Mouse (Mus musculus) thymus, postnatal 25 days (tissue): ENCODE data around the gene Map3k5.
A peak's percentile ranks its signal among the peaks of the same experiment; 100 is the strongest.

Source experiments
- DNase-seq: peaks from one replicate; pipeline ENCODE4 v3.0.0; 2022

Gene Map3k5

DNA sequence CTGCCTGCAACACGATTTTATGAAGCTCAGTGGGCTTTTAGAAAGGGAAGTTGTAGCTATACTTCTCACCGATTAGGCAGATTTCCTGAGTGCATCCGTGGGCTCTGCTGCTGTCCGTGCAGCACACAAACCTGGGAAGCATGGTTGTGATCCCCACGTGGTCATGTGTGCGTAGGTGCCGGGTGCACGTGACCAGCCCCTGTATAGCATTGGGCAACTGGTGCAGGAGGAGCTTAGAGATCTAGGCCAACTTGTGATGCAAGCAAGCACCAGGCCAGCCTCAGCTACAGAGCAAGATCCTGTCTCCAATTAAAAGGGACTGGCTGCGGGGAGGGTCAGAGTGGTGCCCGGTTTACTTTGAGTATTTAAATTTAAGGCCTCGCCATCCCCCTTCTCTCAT, 232.5 kb downstream of the Map3k5 start:
- DNase-seq = no peak

DNA sequence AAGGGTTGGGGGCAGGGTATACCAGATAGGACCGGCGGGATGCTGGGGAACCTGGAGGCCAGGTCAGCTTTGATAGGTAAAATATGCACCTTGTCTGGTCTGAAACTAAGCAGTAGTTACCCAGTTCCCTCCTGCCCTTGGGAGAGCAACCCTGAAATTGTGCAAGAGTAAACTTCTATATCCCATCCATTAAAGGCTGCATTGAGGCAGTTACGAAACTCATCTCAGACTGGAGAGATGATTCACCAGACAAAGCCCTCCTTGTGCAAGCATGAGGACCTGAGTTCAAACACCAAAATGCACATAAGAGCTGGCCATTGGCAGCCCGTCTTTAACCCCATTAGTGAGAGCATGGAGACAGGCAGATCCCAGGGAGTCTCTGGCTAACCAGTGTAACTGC, 233.2 kb downstream of the Map3k5 start:
- no peak for DNase-seq

DNA sequence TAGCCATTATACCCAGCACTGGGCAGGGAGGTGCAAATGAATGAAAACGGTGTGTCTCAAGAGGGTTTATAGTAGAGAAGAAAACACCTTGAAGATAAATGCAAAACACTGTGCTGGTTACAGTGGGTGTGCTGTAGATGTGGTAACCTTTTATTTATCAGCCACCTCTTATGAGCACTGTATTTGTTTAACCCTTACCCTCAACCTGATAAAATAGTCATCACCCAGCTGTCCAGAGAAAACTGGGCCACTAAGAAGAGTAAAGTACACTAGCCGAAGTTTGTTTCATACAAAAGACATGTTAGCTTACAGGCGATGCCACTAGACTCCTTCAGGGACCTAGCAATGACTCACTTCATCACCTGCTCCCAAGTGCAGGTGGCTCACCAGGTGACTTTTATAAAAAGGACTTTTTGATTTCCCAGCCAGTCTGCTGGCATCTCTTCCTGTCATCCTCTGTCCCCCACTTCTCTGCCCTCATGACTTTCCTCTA, 235.0 kb downstream of the Map3k5 start:
- DNase-seq = no peak

DNA sequence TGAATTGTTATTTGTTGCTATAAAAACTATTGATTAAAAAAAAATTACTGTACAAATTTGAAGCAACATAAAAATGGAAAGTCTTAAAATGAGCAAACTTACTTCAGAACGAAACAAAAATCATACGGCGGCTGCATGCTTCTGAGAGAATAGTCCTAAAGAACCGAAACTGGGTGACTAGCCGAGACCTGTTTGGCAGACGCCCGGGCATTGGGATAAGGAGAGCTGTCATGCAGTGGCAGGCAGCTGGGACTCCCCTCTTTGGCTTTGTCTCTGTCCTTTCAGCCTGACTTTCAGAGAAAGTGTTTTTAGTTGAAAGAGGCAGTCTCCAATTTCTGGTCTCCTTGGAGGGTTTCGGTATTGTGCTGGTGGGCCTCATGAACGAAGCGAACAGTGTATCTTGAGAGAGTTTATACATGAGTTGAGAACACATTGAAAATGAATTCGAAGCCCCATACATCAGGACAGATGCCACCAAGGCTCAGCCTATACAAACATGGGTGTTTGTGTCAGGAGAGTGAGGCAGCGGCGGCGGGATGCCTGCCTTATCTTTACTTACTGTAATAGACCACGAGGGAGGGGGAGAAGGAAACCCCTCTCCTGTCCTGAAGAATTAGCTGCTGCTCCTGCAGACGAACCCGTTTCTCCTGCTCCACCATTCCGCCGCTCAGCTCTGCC, 235.8 kb downstream of the Map3k5 start:
- DNase-seq = no peak

DNA sequence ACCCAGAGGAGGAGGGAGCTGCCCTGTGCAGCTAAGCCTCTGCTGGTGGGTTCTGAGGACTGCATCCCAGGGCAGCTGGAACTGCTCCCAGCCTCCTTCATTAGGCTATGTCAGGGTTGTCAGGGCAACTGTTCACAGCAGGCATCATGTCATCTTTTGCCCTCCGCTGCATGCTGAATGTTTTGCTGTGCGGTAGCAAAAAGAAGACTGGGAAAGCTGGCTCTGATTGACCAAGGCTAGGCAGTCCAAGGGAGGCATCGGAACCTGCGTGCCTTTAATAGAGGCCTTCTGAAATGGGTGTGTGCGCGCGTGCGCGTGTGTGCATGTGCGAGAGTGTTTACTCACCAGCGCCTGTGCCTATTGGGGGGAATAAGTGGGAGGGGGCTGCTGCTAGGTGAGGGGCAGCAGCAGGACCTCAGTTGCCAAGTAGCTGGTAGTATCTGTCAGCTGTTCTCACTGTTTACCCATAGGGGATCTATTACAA, 236.4 kb downstream of the Map3k5 start:
- peak; percentile 19 for DNase-seq

DNA sequence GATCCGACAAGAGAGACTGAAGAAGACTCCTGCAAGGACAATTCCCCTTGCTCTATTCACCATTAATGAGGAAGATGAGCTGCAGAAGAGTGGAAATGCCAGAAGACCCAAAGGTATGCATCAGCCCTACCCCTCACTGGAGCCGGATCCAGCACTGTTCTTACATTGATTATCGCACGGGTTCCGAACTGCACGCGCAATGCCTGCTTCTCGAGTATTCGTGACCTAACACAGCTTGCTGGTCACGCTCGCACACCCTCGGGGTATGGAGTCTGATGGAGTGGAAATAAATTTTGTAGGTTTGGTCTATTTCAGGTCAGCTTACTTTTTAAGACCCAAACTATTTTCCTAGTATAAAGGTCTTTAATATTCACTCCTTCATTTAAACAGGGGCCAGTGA, 236.9 kb downstream of the Map3k5 start:
- no peak for DNase-seq

DNA sequence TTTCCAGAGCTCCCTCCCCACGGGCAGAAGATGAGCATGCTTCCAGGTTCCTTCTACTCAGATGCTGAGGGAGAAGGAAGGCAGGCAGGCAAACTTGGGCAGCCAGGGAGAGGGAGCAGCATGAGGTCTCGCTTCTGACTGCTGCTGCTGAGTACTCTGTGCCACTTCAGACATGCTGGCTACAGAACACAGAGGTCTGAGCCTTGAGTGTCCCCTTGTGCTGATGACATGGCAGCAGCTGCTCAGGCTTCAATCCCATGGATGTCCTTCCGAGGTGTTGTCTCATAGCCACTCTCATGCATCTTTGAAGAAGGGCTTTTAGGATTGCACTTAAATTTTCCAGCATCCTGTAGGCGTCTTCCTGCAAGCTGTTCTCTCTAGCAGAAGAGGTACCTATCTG, 237.5 kb downstream of the Map3k5 start:
- DNase-seq = no peak

DNA sequence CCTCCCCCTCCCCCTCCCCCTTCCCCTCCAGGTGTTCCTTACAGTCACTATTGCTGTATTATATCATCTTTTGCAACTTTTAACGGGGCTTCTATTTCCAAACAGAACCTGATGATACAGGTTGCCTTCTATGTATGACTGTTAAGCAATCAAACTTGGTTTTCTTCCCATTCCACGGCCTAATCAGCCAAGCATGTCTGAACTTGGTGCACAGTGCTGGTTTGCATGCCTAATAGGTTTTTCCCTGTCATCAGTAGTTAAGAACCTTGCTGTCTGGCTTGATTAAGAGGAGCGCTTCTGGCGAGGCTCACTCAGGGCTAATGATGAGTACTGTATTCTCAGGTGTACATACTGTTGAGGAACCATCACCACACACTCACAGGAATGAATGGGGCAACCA, 239.5 kb downstream of the Map3k5 start:
- no peak for DNase-seq

DNA sequence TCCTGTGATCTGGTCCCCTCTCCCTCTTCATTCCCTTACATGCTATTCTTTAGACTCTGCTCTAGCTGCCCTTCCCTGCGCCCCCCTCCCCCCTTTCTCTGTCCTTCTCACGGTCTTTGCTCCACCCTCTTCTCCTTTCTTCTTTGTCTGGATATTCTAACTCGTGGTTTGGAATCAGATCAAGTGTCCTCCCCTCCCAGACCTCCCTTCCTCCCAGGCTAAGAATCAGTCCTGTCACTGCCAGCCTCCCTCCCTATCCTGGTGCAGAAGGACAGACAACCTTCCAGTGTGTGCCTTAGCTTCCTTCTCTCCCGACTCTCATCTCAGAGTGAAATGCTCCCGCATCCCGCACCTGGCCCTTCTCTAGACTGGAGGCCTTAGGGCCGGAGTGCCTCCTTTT, 241.8 kb downstream of the Map3k5 start:
- no peak for DNase-seq

DNA sequence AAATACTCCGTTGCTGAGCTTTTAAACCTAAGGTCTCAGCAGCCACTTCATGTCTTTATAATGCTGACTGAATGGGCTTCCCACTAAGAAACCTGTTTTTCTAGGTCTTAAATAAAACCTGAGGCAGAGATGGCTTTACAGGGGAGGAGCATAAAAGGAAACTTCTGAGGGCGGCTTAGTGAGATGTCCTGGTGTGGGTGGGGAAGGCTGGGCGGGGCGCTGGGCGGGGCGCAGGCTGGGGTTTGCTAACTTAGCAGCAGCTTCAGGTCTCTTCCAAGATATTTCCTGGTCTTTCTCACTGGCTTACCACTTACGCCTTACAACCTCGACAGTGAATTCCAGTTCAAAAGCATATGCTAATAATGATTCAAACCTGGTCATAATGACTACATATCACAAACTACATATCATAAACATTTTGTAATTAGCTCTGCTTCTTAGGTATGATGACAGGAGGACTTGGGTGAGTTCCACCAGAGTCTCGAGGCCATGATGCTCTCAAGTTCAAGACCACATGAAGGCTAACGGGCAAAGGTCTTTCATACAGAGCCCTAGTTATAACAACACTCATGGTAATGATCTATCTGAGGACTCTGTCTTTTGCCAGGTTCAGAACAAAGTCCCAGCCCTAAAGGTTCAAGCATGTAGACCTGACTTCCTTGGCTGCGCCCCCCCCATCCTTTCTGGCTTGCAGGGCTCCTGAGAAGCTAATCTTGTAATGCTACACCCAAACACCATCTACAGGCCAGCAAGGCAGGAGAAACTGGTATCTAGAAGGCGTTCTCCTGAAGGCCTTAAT, 244.7 kb downstream of the Map3k5 start:
- no peak for DNase-seq

DNA sequence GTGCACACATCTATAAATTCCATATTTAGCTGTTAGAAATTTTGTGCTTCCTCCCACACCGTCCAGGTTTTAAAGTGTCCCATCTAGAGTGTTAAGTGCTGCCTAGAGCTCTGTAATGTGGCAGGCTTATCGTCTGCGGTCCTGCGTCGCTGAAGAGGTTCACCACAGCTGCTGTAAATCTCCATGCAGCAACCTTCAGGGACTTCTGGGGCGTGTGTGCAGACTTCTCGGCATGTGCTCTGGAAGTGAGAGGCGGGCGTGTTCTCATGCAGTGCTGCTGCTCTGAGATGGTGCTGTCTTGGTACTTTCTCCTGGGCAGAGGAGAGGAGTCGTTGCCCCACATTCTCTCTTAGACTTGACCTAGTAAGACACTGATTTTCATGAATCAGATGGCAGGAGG, 246.9 kb downstream of the Map3k5 start:
- DNase-seq = no peak

DNA sequence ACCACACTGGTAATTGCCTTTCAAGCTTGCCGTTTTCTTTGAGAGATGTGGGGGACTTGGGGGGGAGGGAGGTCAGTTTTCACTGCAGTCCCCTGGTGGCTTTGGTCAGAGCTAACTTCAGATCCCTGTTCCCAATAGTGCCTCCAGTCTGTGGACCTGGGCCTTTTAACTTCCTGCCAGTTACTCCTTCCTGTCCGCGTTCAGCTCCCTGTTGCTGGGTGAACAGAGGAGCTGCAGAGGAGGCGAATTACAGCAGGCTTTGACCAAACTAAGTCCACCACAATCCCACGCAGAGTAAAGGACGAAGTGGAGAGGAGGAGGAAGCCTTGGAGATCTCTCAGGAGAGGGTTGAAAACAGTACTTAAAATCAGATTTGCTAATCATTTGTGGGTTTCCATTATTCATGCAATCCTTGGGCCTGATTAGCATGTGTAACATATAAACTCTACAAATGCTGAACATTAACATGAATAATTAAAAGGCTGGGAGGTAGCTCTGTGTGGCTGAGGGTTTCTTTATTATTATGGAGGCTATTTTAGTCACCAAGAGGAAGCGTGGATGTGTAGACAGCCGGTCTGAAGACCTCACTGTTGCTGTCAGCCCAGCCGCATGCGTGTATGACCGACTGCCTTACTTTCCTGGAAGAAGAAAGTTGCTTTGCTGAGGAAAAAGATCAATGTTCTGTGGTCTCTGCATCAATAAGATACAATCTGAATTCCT, 247.6 kb downstream of the Map3k5 start:
- no peak for DNase-seq

DNA sequence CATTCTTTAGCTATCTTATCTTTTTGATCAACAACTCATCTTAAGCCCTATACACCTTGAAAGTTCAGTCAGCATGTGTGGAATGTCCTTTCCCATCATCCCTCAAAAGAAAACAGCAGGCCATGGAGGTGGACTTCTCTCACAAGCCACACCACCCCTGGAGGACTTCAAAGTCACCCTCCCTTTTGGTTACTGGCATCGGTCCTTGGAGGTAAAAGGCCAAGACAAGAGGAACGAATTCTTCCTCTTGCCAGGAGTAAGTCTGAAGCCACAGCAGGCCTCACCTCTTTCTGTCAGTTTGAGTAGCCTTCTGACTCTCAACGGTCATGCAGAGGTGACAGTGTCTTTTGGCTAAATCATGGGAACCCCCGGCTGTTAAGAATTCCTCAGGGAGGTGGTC, 250.1 kb downstream of the Map3k5 start:
- DNase-seq = no peak

DNA sequence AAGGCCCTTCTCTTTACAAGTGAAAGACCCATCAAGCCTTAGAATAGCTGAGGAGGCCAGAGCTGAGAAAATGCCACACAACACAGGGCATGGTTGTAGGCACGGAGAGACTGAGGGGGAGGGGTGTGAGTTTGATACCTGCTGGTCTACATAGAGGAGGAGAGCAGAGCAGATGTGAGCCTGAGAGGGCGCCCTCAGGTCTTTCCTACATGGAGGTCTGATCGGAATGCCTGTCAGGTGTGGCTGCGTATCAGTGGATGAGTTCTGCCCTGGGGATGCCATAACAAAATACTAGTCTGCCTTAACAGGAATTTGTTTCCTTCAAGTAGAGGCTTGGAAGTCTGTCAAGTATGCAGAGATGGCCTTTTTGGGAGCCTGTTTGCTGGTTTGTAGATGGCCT, 251.0 kb downstream of the Map3k5 start:
- no peak for DNase-seq

DNA sequence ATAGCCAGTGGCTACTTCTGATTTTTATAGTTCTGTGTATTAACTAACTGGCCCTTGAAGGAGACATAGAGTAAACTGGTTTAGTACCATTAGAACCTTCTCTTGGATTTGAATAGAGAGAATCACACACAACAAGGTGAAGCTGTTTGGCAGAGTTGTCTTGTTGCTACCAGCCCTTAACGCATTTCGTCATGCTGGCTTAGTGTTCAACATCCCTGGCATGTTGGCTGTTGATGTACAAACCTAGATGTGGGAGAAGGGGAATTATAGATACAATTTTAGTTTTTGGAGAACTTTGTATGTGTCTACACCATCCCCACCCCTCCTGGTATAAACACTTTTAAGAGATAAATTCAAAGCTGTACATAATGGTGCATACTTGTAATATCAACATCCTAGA, 251.5 kb downstream of the Map3k5 start:
- no peak for DNase-seq

DNA sequence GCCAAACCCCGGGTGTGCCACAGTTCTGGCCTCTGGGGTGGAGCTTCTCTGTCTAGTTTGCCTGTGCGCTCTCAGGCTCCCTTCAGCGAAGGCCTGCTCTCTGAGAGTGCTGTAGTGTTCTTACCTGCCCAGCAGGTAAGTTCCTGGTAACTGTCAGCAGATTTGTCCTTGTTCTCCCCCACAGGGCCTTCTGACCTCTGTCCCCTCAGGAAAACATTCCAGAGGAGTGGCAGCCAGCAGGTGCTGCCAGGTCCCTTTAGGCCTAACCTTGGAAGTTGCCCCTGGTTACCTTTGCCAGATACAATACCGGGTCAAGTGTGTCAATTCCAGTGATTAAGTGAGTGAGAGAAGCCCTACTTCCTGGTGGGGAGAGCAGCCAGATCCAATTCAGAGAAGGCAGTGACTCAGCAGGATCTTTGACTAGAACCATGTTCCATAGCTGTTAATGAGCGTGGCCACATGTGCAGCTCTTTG, 252.6 kb downstream of the Map3k5 start:
- DNase-seq = no peak

DNA sequence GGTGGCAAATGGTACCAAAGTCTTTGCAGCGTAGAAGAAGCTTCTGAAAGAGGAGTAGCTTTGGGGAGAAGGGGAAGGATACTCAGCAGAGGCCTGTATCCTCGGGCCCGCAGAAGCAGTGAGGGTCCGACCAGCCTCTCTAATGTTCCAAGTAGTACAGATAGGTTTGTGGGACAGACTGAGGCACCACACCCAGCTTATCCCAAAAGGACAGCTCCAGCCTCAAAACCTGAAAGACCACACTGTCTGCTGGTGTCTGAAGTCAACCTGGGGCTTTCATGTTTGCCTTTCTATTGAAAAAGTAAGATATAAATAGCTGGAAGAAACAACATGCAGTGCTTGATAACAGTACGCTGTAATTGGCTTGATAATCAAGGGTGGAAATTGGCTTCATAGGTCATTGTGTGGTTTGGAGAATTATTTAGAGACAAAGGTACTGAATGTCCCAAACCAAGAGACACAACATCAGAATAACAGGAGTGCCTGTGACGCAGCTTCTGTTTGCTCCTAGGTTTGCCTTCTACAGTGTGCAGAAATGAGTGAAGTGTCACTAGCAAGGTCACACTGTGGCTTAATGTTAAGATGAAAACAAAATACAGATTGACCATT, 256.0 kb downstream of the Map3k5 start:
- DNase-seq = no peak
